9 mouse cellular contexts compared by ENCODE assay signal in genomic region chr14:106439282-106439681, GRCm38 (mm10).
DNase-seq lines count a peak whose midpoint lies in the region; ATAC-seq and TF ChIP-seq lines count a peak whose summit lies in the region.
"Had no signal": no experiment of that assay in that cellular context is flagged by ENCODE, and none has a peak within 500 bp of the region (broad histone marks: within the 10 kb centered on the region; RNA-seq: fewer than 3 reads in every experiment).

No protein-coding gene starts in this region.

- no peak for TF ChIP-seq EP300 in stomach, postnatal 0 days (optimal IDR thresholded peaks at IDR 0.05)

- intact Hi-C loops in heart, postnatal 36 days (cut with DNase I), result loop anchor here (1.0 kb wide), 1 partner anchor 61 kb away; no protein-coding TSS in a partner anchor

- peak; percentile 54 for DNase-seq in hindbrain, embryonic 10.5 days (ENCODE audit: low spot score)
- DNase-seq in adrenal gland, postnatal 36 days, result peak; percentile 56 to 75
- DNase-seq in heart, postnatal 36 days, result peak; percentile 45 to 61
- peak; percentile 16 for DNase-seq in layer of hippocampus, adult 9-11 months
- peak; percentile 46 for DNase-seq in stomach, postnatal 0 days (ENCODE audit: low spot score)

- H3K36me3 ChIP-seq in hindbrain, embryonic 10.5 days, result no peaks in the 10 kb centered on the region
- H3K36me3 ChIP-seq in hindbrain, embryonic 13.5 days, result no peaks in the 10 kb centered on the region
- no peaks in the 10 kb centered on the region for H3K36me3 ChIP-seq in stomach, postnatal 0 days (ENCODE audit: control insufficient read depth, insufficient read depth, low read length)

- 0 out of 2 replicates have a peak, but pooled peaks have one; percentile 54 for TF ChIP-seq CTCF in embryonic fibroblast, embryonic 13.5 days (IDR thresholded peaks at IDR 0.05; ENCODE audit: borderline replicate concordance, insufficient read depth, low read length)
- TF ChIP-seq CTCF in stomach, postnatal 0 days (IDR thresholded peaks at IDR 0.05; ENCODE audit: low read depth), result peak; percentile 91

- 24% methylated on average over 5 of the region's 5 CpGs for WGBS in hindbrain, embryonic 10.5 days
- 16% methylated on average over 5 of the region's 5 CpGs for WGBS in hindbrain, embryonic 13.5 days
- 11% methylated on average over 5 of the region's 5 CpGs for WGBS in stomach, postnatal 0 days

- ATAC-seq in hindbrain, embryonic 13.5 days (ENCODE audit: low FRiP score), result no peak
- ATAC-seq in megakaryocyte, adult 5-6 weeks (ENCODE audit: poor library complexity, severe bottlenecking), result peak; percentile 77
- ATAC-seq in stomach, postnatal 0 days (ENCODE audit: low FRiP score, low TSS enrichment), result no peak

- no peak overlapping the region for H3K4me2 ChIP-seq in hindbrain, embryonic 13.5 days
- H3K4me2 ChIP-seq in stomach, postnatal 0 days (replicated peaks; ENCODE audit: low read depth), result no peak overlapping the region

- TF ChIP-seq POLR2A in embryonic fibroblast, embryonic 13.5 days (IDR thresholded peaks at IDR 0.05; ENCODE audit: low read depth, low read length), result no peak

- no peaks in the 10 kb centered on the region for H3K9me3 ChIP-seq in hindbrain, embryonic 10.5 days
- no peaks in the 10 kb centered on the region for H3K9me3 ChIP-seq in hindbrain, embryonic 13.5 days
- no peaks in the 10 kb centered on the region for H3K9me3 ChIP-seq in stomach, postnatal 0 days (ENCODE audit: control insufficient read depth, low read length)
- H3K9me3 ChIP-seq: megakaryocyte, embryonic 14.5 days had no signal

- no peak overlapping the region for H3K9ac ChIP-seq in hindbrain, embryonic 13.5 days
- no peak overlapping the region for H3K9ac ChIP-seq in stomach, postnatal 0 days (ENCODE audit: low read length)

- no peaks in the 10 kb centered on the region for H3K4me1 ChIP-seq in hindbrain, embryonic 10.5 days (replicated peaks)
- no peaks in the 10 kb centered on the region for H3K4me1 ChIP-seq in hindbrain, embryonic 13.5 days (replicated peaks)
- H3K4me1 ChIP-seq in embryonic fibroblast, embryonic 13.5 days (ENCODE audit: control insufficient read depth, insufficient read depth, low read length), result no peaks in the 10 kb centered on the region
- H3K4me1 ChIP-seq in stomach, postnatal 0 days (replicated peaks; ENCODE audit: control insufficient read depth, insufficient read depth), result no peaks in the 10 kb centered on the region
- H3K4me1 ChIP-seq: megakaryocyte, embryonic 14.5 days had no signal

- H3K27ac ChIP-seq in hindbrain, embryonic 10.5 days, result no peak overlapping the region
- H3K27ac ChIP-seq in hindbrain, embryonic 13.5 days, result no peak overlapping the region
- H3K27ac ChIP-seq in embryonic fibroblast, embryonic 13.5 days (ENCODE audit: insufficient read depth, low read length), result no peak overlapping the region
- no peak overlapping the region for H3K27ac ChIP-seq in stomach, postnatal 0 days (replicated peaks)

- no peaks in the 10 kb centered on the region for H3K27me3 ChIP-seq in hindbrain, embryonic 10.5 days (ENCODE audit: insufficient read depth, poor library complexity, severe bottlenecking)
- no peaks in the 10 kb centered on the region for H3K27me3 ChIP-seq in hindbrain, embryonic 13.5 days
- H3K27me3 ChIP-seq in stomach, postnatal 0 days (ENCODE audit: control insufficient read depth, insufficient read depth, low read length), result no peaks in the 10 kb centered on the region
- H3K27me3 ChIP-seq: megakaryocyte, embryonic 14.5 days had no signal

- no peak overlapping the region for H3K4me3 ChIP-seq in hindbrain, embryonic 10.5 days
- no peak overlapping the region for H3K4me3 ChIP-seq in hindbrain, embryonic 13.5 days
- H3K4me3 ChIP-seq in embryonic fibroblast, embryonic 13.5 days (ENCODE audit: insufficient read depth, low read length), result no peak overlapping the region
- H3K4me3 ChIP-seq in stomach, postnatal 0 days (ENCODE audit: low read depth, low read length), result no peak overlapping the region
- H3K4me3 ChIP-seq: megakaryocyte, embryonic 14.5 days had no signal
